Mouse (Mus musculus) CH12.LX (cell line): ENCODE measurements at regions not wholly inside any gene's neighbourhood (a gene's known extent, or its start where the extent isn't known, plus 50 kb on each side); places are given as distances from the start of the nearest gene placed in this dataset.

Experiments used
- DNase-seq: peaks from one replicate; pipeline ENCODE4 v3.0.0-alpha.2; 2013; ENCODE audit errors: extremely low read depth
- H3K27ac ChIP-seq: 2 replicates; pipeline ENCODE4 v1.5.1; 2012; ENCODE audit warnings: low read depth, mild to moderate bottlenecking, control low read depth, moderate library complexity; ENCODE audit not compliant: insufficient read depth
- H3K27me3 ChIP-seq: replicated peaks from 2 replicates; pipeline ENCODE3; 2012; ENCODE audit warnings: inconsistent platforms
- H3K36me3 ChIP-seq, 2 experiments: replicated peaks in 1 of 2; 2 replicates each; pipeline versions ENCODE3 to v1.6.1; 2012; ENCODE audit warnings: inconsistent platforms in 1 of 2, low read length in 1 of 2, mild to moderate bottlenecking in 1 of 2, mixed read lengths in 1 of 2, moderate library complexity in 1 of 2; ENCODE audit not compliant: control insufficient read depth in 1 of 2, insufficient read depth in 1 of 2
- H3K4me1 ChIP-seq, 2 experiments: 2 replicates each; pipeline ENCODE4 v1.6.1; 2012; ENCODE audit warnings: inconsistent platforms in 1 of 2, moderate library complexity in 1 of 2; ENCODE audit not compliant: insufficient read depth in 2 of 2, control insufficient read depth in 1 of 2
- H3K4me2 ChIP-seq: 2 replicates; pipeline ENCODE4 v1.6.1; 2012; ENCODE audit warnings: low read depth, mild to moderate bottlenecking, control low read depth; ENCODE audit not compliant: poor library complexity, insufficient read depth, severe bottlenecking
- H3K4me3 ChIP-seq, 3 experiments: fragments of 150-350 bp in 1 of 3; sonication (generic) in 1 of 3; replicated peaks in 1 of 3; 2 replicates each; pipeline versions ENCODE3 to v1.5.1; 2011 to 2012; ENCODE audit warnings: low read depth in 2 of 3, low read length in 2 of 3, mild to moderate bottlenecking in 2 of 3, moderate library complexity in 2 of 3, control low read depth in 1 of 3, improper control_type of control experiment in 1 of 3, inconsistent platforms in 1 of 3, mixed read lengths in 1 of 3; ENCODE audit not compliant: poor library complexity in 1 of 3
- H3K79me2 ChIP-seq: replicated peaks from 2 replicates; pipeline ENCODE4 v1.6.1; 2012; ENCODE audit warnings: mild to moderate bottlenecking, moderate library complexity; ENCODE audit not compliant: control insufficient read depth, poor library complexity, insufficient read depth, severe bottlenecking; ENCODE audit errors: extremely low read depth
- H3K9ac ChIP-seq: 2 replicates; pipeline ENCODE4 v1.6.1; 2012; ENCODE audit warnings: low read depth, mild to moderate bottlenecking, control low read depth, moderate library complexity; ENCODE audit not compliant: insufficient read depth
- H3K9me3 ChIP-seq: replicated peaks from 2 replicates; pipeline ENCODE3; 2012; ENCODE audit warnings: low read length, inconsistent platforms, mixed read lengths
- BHLHE40 ChIP-seq: IDR thresholded peaks from 2 replicates; pipeline ENCODE4 v1.6.1; 2011; ENCODE audit warnings: mild to moderate bottlenecking, low read depth, low read length, improper control_type of control experiment
- CHD2 ChIP-seq: IDR thresholded peaks from 2 replicates; pipeline ENCODE4 v1.6.1; 2011; ENCODE audit warnings: low read length, improper control_type of control experiment
- CTCF ChIP-seq, 2 experiments: IDR thresholded peaks in 1 of 2; conservative IDR thresholded peaks in 1 of 2; 2 replicates each; pipeline ENCODE4 v1.5.1; 2011 to 2012; ENCODE audit warnings: low read depth in 2 of 2, low read length in 2 of 2, improper control_type of control experiment in 1 of 2, inconsistent platforms in 1 of 2, mild to moderate bottlenecking in 1 of 2, moderate library complexity in 1 of 2
- E2F4 ChIP-seq: IDR thresholded peaks from 2 replicates; pipeline ENCODE4 v1.6.1; 2011; ENCODE audit warnings: low read depth, low read length, improper control_type of control experiment; ENCODE audit not compliant: insufficient replicate concordance
- ELF1 ChIP-seq: IDR thresholded peaks from 2 replicates; pipeline ENCODE4 v1.6.1; 2014; ENCODE audit warnings: low read depth, mild to moderate bottlenecking, inconsistent platforms, low read length, improper control_type of control experiment
- EP300 ChIP-seq: IDR thresholded peaks from 2 replicates; pipeline ENCODE4 v1.6.1; 2011; ENCODE audit warnings: low read length, improper control_type of control experiment
- ETS1 ChIP-seq: conservative IDR thresholded peaks from 2 replicates; pipeline ENCODE4 v1.6.1; 2012; ENCODE audit warnings: low read depth, mild to moderate bottlenecking, inconsistent platforms, low read length, improper control_type of control experiment, moderate library complexity
- GABPA ChIP-seq: IDR thresholded peaks from 2 replicates; pipeline ENCODE4 v1.6.1; 2012; ENCODE audit warnings: low read depth, low read length, improper control_type of control experiment, inconsistent platforms; ENCODE audit not compliant: insufficient replicate concordance
- IRF4 ChIP-seq: IDR thresholded peaks from 2 replicates; pipeline ENCODE4 v1.6.1; 2014; ENCODE audit warnings: low read depth, mild to moderate bottlenecking, inconsistent platforms, low read length, improper control_type of control experiment
- JUN ChIP-seq: IDR thresholded peaks from 2 replicates; pipeline ENCODE4 v1.6.1; 2011; ENCODE audit warnings: low read depth, mild to moderate bottlenecking, low read length, improper control_type of control experiment, moderate library complexity; ENCODE audit not compliant: insufficient read depth
- JUND ChIP-seq: conservative IDR thresholded peaks from 2 replicates; pipeline ENCODE4 v1.6.1; 2011; ENCODE audit warnings: low read depth, low read length, improper control_type of control experiment
- KAT2A ChIP-seq: IDR thresholded peaks from 2 replicates; pipeline ENCODE4 v1.6.1; 2012; ENCODE audit warnings: low read length, improper control_type of control experiment, inconsistent platforms; ENCODE audit not compliant: insufficient replicate concordance
- MAX ChIP-seq: IDR thresholded peaks from 2 replicates; pipeline ENCODE4 v1.6.1; 2011; ENCODE audit warnings: low read length, improper control_type of control experiment
- MXI1 ChIP-seq: IDR thresholded peaks from 2 replicates; pipeline ENCODE4 v1.6.1; 2011; ENCODE audit warnings: mild to moderate bottlenecking, low read depth, low read length, improper control_type of control experiment
- MYC ChIP-seq: IDR thresholded peaks from 2 replicates; pipeline ENCODE4 v1.6.1; 2011; ENCODE audit warnings: low read depth, mild to moderate bottlenecking, improper control_type of control experiment, low read length
- NELFE ChIP-seq: IDR thresholded peaks from 2 replicates; pipeline ENCODE4 v1.6.1; 2011; ENCODE audit warnings: low read depth, low read length, improper control_type of control experiment
- NRF1 ChIP-seq: IDR thresholded peaks from 2 replicates; pipeline ENCODE4 v1.6.1; 2014; ENCODE audit warnings: low read depth, mild to moderate bottlenecking, inconsistent platforms, low read length, improper control_type of control experiment, moderate library complexity
- POLR2AphosphoS2 ChIP-seq: IDR thresholded peaks from 2 replicates; pipeline ENCODE4 v1.6.1; 2011; ENCODE audit warnings: low read depth, low read length, improper control_type of control experiment
- RCOR1 ChIP-seq: conservative IDR thresholded peaks from 2 replicates; pipeline ENCODE4 v1.6.1; 2012; ENCODE audit warnings: low read depth, mild to moderate bottlenecking, inconsistent platforms, low read length, improper control_type of control experiment
- SIN3A ChIP-seq: IDR thresholded peaks from 2 replicates; pipeline ENCODE4 v1.6.1; 2012; ENCODE audit warnings: low read length, improper control_type of control experiment, inconsistent platforms
- SMC3 ChIP-seq: IDR thresholded peaks from 2 replicates; pipeline ENCODE4 v1.6.1; 2011; ENCODE audit warnings: low read depth, low read length, improper control_type of control experiment
- TBP ChIP-seq: conservative IDR thresholded peaks from 2 replicates; pipeline ENCODE4 v1.6.1; 2011; ENCODE audit warnings: low read depth, low read length, improper control_type of control experiment
- TCF12 ChIP-seq: IDR thresholded peaks from 2 replicates; pipeline ENCODE4 v1.6.1; 2014; ENCODE audit warnings: low read depth, mild to moderate bottlenecking, inconsistent platforms, low read length, improper control_type of control experiment
- UBTF ChIP-seq: IDR thresholded peaks from 2 replicates; pipeline ENCODE4 v1.6.1; 2012; ENCODE audit warnings: low read depth, mild to moderate bottlenecking, inconsistent platforms, low read length, improper control_type of control experiment, moderate library complexity
- USF1 ChIP-seq: IDR thresholded peaks from 2 replicates; pipeline ENCODE4 v1.6.1; 2014; ENCODE audit warnings: low read depth, mild to moderate bottlenecking, inconsistent platforms, low read length, improper control_type of control experiment
- ZKSCAN1 ChIP-seq: IDR thresholded peaks from 2 replicates; pipeline ENCODE4 v1.6.1; 2012; ENCODE audit warnings: low read depth, inconsistent platforms, low read length, improper control_type of control experiment, borderline replicate concordance
- ZMIZ1 ChIP-seq: IDR thresholded peaks from 2 replicates; pipeline ENCODE4 v1.6.1; 2012; ENCODE audit warnings: low read depth, mild to moderate bottlenecking, inconsistent platforms, low read length, improper control_type of control experiment
- ZNF384 ChIP-seq: IDR thresholded peaks from 2 replicates; pipeline ENCODE4 v1.6.1; 2012; ENCODE audit warnings: low read depth, low read length, improper control_type of control experiment, inconsistent platforms
- dilution Hi-C: fragments of 300-500 bp; cut with MboI; formaldehyde crosslinking; loops from 2 replicates; pipeline ENCODE4 v1.14.3; 2020; ENCODE audit warnings: low sequenced_read_pairs; ENCODE audit not compliant: extremely low pct_unique_long_range_greater_than_20kb, extremely low pct_ligation_motif_present
- in situ Hi-C: fragments of 300-500 bp; cut with MboI; formaldehyde crosslinking; loops from 3 replicates; pipeline ENCODE4 v1.14.3; 2019; ENCODE audit warnings: low sequenced_read_pairs, low pct_ligation_motif_present, low pct_unique_long_range_greater_than_20kb, mixed read lengths

GRCm38 (mm10) chr9:85475214-85475613 lies 148.1 kb upstream of the Tent5a start:
- in situ Hi-C loops: no loop called here
- no peak for DNase-seq
- TF ChIP-seq ZNF384 (no peak), JUND (no peak), EP300 (no peak), ELF1 (no peak), USF1 (no peak), POLR2AphosphoS2 (no peak), CHD2 (no peak), SMC3 (no peak), CTCF (conservative IDR thresholded peaks at IDR 0.05 in 1 of 2, IDR thresholded peaks at IDR 0.05 in 1 of 2; ENCODE audit: low read depth in 2 of 2, low read length in 2 of 2) (no peak), BHLHE40 (no peak), JUN (no peak), GABPA (no peak), ZMIZ1 (no peak), MXI1 (no peak), MYC (no peak), NELFE (no peak), TBP (no peak), ETS1 (no peak), E2F4 (no peak)

GRCm38 (mm10) chr9:85470264-85470821 lies 143.2 kb upstream of the Tent5a start:
- Histone ChIP-seq H3K36me3 (no peaks in the 10 kb centered on the region), H3K27me3 (no peaks in the 10 kb centered on the region), H3K9ac (peak overlapping the region; percentile 96), H3K4me1 (peaks cover 8 to 10% of the 10 kb centered on the region in 2 experiments; a peak in 3 of 4 replicates), H3K9me3 (no peaks in the 10 kb centered on the region), H3K4me3 (peak overlapping the region in 2 of 3 experiments; percentile 34 to 63), H3K4me2 (peak overlapping the region; percentile 65; the same call in 1 of the 2 replicates), H3K27ac (peak overlapping the region; percentile 55; the same call in 1 of the 2 replicates), H3K79me2 (no peaks in the 10 kb centered on the region)
- DNase-seq: no peak
- in situ Hi-C loops: no loop called here
- dilution Hi-C loops: no loop called here
- TF ChIP-seq E2F4: no peak
- no peak for TF ChIP-seq GABPA
- no peak for TF ChIP-seq ZKSCAN1
- TF ChIP-seq NRF1: no peak
- peak; percentile 80 for TF ChIP-seq ZNF384
- no peak for TF ChIP-seq MAX
- peak; percentile 43 for TF ChIP-seq EP300
- TF ChIP-seq USF1: no peak
- no peak for TF ChIP-seq CTCF (conservative IDR thresholded peaks at IDR 0.05 in 1 of 2, IDR thresholded peaks at IDR 0.05 in 1 of 2; ENCODE audit: low read depth in 2 of 2, low read length in 2 of 2)
- TF ChIP-seq TCF12: no peak
- TF ChIP-seq RCOR1: 0 out of 2 replicates have a peak, but pooled peaks have one; percentile 24
- TF ChIP-seq SIN3A: no peak
- TF ChIP-seq IRF4: peak; percentile 74; the same call in 1 of the 2 replicates
- no peak for TF ChIP-seq UBTF
- TF ChIP-seq JUND: no peak
- TF ChIP-seq ELF1: no peak; the same call in 1 of the 2 replicates
- TF ChIP-seq ZMIZ1: 0 out of 2 replicates have a peak, but pooled peaks have one; percentile 3
- TF ChIP-seq BHLHE40: no peak
- no peak for TF ChIP-seq SMC3
- no peak for TF ChIP-seq KAT2A
- 0 out of 2 replicates have a peak, but pooled peaks have one; percentile 39 for TF ChIP-seq TBP

More at GRCm38 (mm10) chr9:85475214-85475613, 148.1 kb upstream of the Tent5a start:
- no peak overlapping the region for H3K9ac ChIP-seq
- H3K27me3 ChIP-seq: no peaks in the 10 kb centered on the region
- H3K36me3 ChIP-seq: no peaks in the 10 kb centered on the region
- H3K4me3 ChIP-seq: no peak overlapping the region
- dilution Hi-C loops: no loop called here
- no peaks in the 10 kb centered on the region for H3K9me3 ChIP-seq
- no peaks in the 10 kb centered on the region for H3K4me1 ChIP-seq
- no peak overlapping the region for H3K27ac ChIP-seq
- no peaks in the 10 kb centered on the region for H3K79me2 ChIP-seq
- H3K4me2 ChIP-seq: no peak overlapping the region
